Mouse (Mus musculus): ENCODE results near the gene Skap1.

Gene Skap1

GRCm38 (mm10) chr11:96789990-96790389, 325.6 kb downstream of the Skap1 start:
- DNase-seq, result no peak

GRCm38 (mm10) chr11:96790681-96791080, 326.3 kb downstream of the Skap1 start:
- no peak for DNase-seq

GRCm38 (mm10) chr11:96795491-96795890, 331.1 kb downstream of the Skap1 start:
- no peak for DNase-seq

- no peak for DNase-seq
Observed at GRCm38 (mm10) chr11:96796081-96796480, 331.7 kb downstream of the Skap1 start.

GRCm38 (mm10) chr11:96796586-96796985, 332.2 kb downstream of the Skap1 start:
- no peak for DNase-seq

GRCm38 (mm10) chr11:96799511-96799910, 335.1 kb downstream of the Skap1 start:
- no peak for DNase-seq

GRCm38 (mm10) chr11:96805606-96806005, 341.2 kb downstream of the Skap1 start:
- DNase-seq, result no peak

- DNase-seq, result no peak
Observed at GRCm38 (mm10) chr11:96808066-96808465, 343.7 kb downstream of the Skap1 start.
